Mouse (Mus musculus): ENCODE measurements at regions not wholly inside any gene's neighbourhood (a gene's known extent, or its start where the extent isn't known, plus 50 kb on each side); places are given as distances from the start of the nearest gene placed in this dataset.

DNA sequence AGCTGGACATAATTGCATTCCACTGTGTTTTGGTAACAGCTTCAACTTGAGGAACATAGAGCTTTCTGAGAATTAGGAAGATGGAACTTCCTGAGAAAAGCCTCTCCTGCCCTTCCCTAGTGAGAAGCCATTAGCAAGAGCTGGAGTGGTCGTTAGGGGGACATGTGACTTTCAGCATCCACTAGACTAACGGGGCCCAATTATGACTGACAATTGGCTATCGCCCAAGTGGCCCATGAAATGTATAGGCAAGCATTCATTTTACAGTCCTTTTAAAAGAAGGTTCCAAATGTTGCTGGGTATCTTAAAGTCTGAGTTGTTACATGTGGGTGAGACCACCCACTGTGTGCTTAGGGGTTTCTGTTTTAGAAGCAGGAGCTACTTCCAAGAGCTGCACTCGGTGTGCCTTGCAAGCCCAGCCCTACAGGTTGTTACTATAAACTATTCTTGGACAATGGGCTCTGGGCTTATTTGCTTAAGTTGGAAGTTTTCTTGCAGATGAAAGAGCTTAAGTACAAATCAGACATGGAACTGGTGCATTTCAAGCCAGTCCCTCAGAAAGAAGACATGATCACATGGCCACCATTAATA lies 183.1 kb upstream of the Cxcl12 start:
- Histone ChIP-seq H3K4me3 (ENCODE audit: control insufficient read depth in 1 of 2, insufficient read depth in 1 of 2, low read depth in 1 of 2, low read length in 2 of 2) (no peak overlapping the region), H3K9ac (ENCODE audit: low read length) (no peak overlapping the region), H3K36me3 (ENCODE audit: control insufficient read depth, insufficient read depth, low read length) (no peaks in the 10 kb centered on the region), H3K9me3 (ENCODE audit: control insufficient read depth, low read length) (no peaks in the 10 kb centered on the region), H3K27ac (replicated peaks in 1 of 2; ENCODE audit: control insufficient read depth in 1 of 2, insufficient read depth in 1 of 2, low read depth in 2 of 2, low read length in 2 of 2) (no peak overlapping the region), H3K4me2 (ENCODE audit: low read length) (no peak overlapping the region), H3K4me1 (ENCODE audit: control insufficient read depth in 2 of 2, insufficient read depth in 2 of 2, low read length in 2 of 2) (peaks cover 4 to 7% of the 10 kb centered on the region in 2 experiments; a peak in 3 of 4 replicates), H3K27me3 (ENCODE audit: control insufficient read depth, insufficient read depth, low read length) (no peaks in the 10 kb centered on the region)
- WGBS: 67% methylated on average over 4 of the region's 4 CpGs
- no peak for ATAC-seq (ENCODE audit: insufficient number of reproducible peaks, insufficient read depth, low FRiP score, low read depth)

DNA sequence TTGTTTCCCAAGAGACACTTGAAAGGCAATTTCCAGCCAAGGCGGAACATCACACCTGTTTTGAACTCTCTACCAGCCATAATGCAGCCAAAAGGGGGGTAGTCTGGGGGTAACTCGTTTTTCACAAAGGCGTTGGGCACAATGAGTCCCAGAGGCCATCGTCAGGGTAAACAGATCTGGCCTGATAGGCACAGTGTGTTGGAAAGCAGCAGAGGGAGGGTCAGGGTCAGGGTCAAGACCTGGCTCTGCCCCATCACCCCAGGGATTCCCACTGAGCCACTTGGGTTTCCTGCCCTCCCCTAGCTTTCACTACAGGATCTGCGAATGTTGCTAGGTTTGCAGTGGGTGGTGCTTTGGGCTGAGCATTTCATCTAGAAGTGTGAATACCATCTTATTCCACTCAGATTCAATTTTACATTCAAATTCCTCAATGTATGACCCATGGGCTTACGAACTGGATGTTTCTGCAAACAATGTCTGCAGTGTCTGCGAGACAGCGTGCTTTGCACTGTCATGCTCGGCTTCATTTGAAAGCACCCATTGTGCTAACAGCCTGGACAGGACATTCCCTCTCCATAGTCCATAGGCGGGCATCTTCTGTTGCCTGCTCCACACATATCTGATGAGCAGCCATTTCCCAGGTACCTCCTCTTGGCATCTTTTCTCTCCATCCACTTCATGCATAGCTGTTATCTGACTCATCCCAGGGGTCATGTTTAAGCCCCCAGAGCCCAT lies 181.9 kb upstream of the Cxcl12 start:
- Histone ChIP-seq H3K4me1 (ENCODE audit: control insufficient read depth in 2 of 2, insufficient read depth in 2 of 2, low read length in 2 of 2) (no peaks in the 10 kb centered on the region), H3K36me3 (ENCODE audit: control insufficient read depth, insufficient read depth, low read length) (no peaks in the 10 kb centered on the region), H3K4me3 (ENCODE audit: control insufficient read depth in 1 of 2, insufficient read depth in 1 of 2, low read depth in 1 of 2, low read length in 2 of 2) (no peak overlapping the region), H3K27ac (replicated peaks in 1 of 2; ENCODE audit: control insufficient read depth in 1 of 2, insufficient read depth in 1 of 2, low read depth in 2 of 2, low read length in 2 of 2) (no peak overlapping the region), H3K4me2 (ENCODE audit: low read length) (no peak overlapping the region), H3K9ac (ENCODE audit: low read length) (no peak overlapping the region), H3K27me3 (ENCODE audit: control insufficient read depth, insufficient read depth, low read length) (no peaks in the 10 kb centered on the region), H3K9me3 (ENCODE audit: control insufficient read depth, low read length) (no peaks in the 10 kb centered on the region)
- 56% methylated on average over 10 of the region's 10 CpGs for WGBS
- ATAC-seq (ENCODE audit: insufficient number of reproducible peaks, insufficient read depth, low FRiP score, low read depth): no peak

DNA sequence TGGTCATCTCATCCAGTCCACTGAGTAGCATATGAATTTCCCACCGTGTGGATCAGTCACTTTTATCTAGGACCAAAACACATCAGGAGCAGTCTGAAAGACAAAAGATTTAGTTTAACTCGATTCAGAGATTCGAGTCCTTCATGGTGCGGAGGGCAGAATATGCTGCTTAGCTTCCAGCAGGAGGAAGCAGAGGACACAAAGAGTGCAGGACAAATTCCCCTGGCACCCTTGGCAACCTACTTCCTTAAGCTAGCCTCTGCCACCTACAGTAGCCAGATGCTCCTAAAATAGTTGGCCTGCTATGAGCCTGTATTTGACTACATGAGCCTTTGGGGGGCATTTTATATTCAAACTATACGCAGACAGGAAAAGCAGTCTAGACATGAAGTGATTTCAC lies 181.1 kb upstream of the Cxcl12 start:
- Histone ChIP-seq H3K36me3 (ENCODE audit: control insufficient read depth, insufficient read depth, low read length) (no peaks in the 10 kb centered on the region), H3K9me3 (ENCODE audit: control insufficient read depth, low read length) (no peaks in the 10 kb centered on the region), H3K4me3 (ENCODE audit: control insufficient read depth in 1 of 2, insufficient read depth in 1 of 2, low read depth in 1 of 2, low read length in 2 of 2) (no peak overlapping the region), H3K9ac (ENCODE audit: low read length) (no peak overlapping the region), H3K4me1 (ENCODE audit: control insufficient read depth in 2 of 2, insufficient read depth in 2 of 2, low read length in 2 of 2) (no peaks in the 10 kb centered on the region), H3K27ac (replicated peaks in 1 of 2; ENCODE audit: control insufficient read depth in 1 of 2, insufficient read depth in 1 of 2, low read depth in 2 of 2, low read length in 2 of 2) (no peak overlapping the region), H3K4me2 (ENCODE audit: low read length) (no peak overlapping the region), H3K27me3 (ENCODE audit: control insufficient read depth, insufficient read depth, low read length) (no peaks in the 10 kb centered on the region)
- ATAC-seq (ENCODE audit: insufficient number of reproducible peaks, insufficient read depth, low FRiP score, low read depth): no peak
- WGBS: 75% methylated on average over 5 of the region's 5 CpGs

DNA sequence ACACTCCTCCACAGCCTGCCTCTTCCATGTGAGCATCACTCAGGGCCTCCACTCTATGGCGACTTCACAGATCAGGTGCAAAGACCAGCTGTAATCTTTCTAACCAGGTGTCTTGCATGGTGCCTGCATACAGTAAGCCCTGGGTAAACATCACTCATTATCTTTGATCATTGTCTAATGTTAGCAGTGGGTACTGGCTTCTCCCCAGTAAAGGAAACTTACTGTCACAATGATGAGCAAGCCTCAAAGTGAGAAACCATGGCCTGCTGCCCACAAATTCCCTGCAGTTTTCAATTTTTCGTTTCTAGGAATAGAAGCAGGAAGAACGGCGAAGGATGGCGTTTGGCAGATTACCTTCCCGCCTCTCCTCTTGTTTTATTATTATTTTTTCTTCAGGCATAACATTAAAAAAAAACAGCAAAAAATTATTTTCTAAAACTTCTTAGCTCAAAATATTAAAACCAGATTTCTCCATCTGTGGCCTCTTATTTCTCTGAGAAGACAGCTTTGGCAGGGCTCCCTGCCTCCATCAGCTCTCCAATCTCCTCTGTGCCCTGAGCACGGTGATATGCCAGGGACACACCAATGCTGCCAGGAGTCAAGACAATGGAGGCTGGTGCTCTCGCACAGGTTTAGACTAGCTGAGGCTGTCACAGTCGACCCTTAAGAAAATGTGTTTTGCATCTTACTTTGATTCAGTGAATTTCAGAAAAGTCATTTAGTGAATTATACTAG lies 169.2 kb upstream of the Cxcl12 start:
- no peak overlapping the region for H3K9ac ChIP-seq (ENCODE audit: low read length)
- no peak overlapping the region for H3K4me2 ChIP-seq (ENCODE audit: low read length)
- 79% methylated on average over 9 of the region's 9 CpGs for WGBS
- ATAC-seq (ENCODE audit: insufficient number of reproducible peaks, insufficient read depth, low FRiP score, low read depth): no peak
- H3K36me3 ChIP-seq (ENCODE audit: control insufficient read depth, insufficient read depth, low read length): no peaks in the 10 kb centered on the region
- H3K4me3 ChIP-seq (ENCODE audit: control insufficient read depth in 1 of 2, insufficient read depth in 1 of 2, low read depth in 1 of 2, low read length in 2 of 2): no peak overlapping the region
- H3K4me1 ChIP-seq (ENCODE audit: control insufficient read depth in 2 of 2, insufficient read depth in 2 of 2, low read length in 2 of 2): peaks cover 0 to 5% of the 10 kb centered on the region in 2 experiments; a peak in 1 of 4 replicates
- no peaks in the 10 kb centered on the region for H3K9me3 ChIP-seq (ENCODE audit: control insufficient read depth, low read length)
- no peak overlapping the region for H3K27ac ChIP-seq (replicated peaks in 1 of 2; ENCODE audit: control insufficient read depth in 1 of 2, insufficient read depth in 1 of 2, low read depth in 2 of 2, low read length in 2 of 2)
- H3K27me3 ChIP-seq (ENCODE audit: control insufficient read depth, insufficient read depth, low read length): no peaks in the 10 kb centered on the region

DNA sequence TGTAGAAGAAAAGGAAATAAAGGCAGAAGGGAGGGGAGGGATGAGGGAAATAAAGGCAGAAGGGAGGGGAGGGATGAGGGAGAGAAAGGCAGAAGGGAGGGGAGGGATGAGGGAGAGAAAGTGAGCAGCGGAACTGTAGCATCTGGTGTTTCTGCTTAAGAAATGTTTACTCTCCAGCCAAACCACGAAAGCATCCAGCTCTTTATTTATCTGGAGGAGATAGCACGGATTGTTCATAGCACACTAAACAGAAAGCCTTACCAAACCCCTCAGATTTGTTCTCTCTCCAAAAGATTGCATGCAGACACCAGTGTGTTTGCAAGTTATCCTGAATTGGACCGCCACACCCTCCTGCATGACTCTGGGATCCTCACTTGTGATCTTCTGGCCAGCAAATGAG lies 168.4 kb upstream of the Cxcl12 start:
- Histone ChIP-seq H3K36me3 (ENCODE audit: control insufficient read depth, insufficient read depth, low read length) (no peaks in the 10 kb centered on the region), H3K9me3 (ENCODE audit: control insufficient read depth, low read length) (no peaks in the 10 kb centered on the region), H3K9ac (ENCODE audit: low read length) (no peak overlapping the region), H3K4me3 (ENCODE audit: control insufficient read depth in 1 of 2, insufficient read depth in 1 of 2, low read depth in 1 of 2, low read length in 2 of 2) (no peak overlapping the region), H3K27me3 (ENCODE audit: control insufficient read depth, insufficient read depth, low read length) (no peaks in the 10 kb centered on the region), H3K4me1 (ENCODE audit: control insufficient read depth in 2 of 2, insufficient read depth in 2 of 2, low read length in 2 of 2) (no peaks in the 10 kb centered on the region), H3K4me2 (ENCODE audit: low read length) (no peak overlapping the region), H3K27ac (replicated peaks in 1 of 2; ENCODE audit: control insufficient read depth in 1 of 2, insufficient read depth in 1 of 2, low read depth in 2 of 2, low read length in 2 of 2) (no peak overlapping the region)
- 58% methylated on average over 4 of the region's 4 CpGs for WGBS
- ATAC-seq (ENCODE audit: insufficient number of reproducible peaks, insufficient read depth, low FRiP score, low read depth): no peak

DNA sequence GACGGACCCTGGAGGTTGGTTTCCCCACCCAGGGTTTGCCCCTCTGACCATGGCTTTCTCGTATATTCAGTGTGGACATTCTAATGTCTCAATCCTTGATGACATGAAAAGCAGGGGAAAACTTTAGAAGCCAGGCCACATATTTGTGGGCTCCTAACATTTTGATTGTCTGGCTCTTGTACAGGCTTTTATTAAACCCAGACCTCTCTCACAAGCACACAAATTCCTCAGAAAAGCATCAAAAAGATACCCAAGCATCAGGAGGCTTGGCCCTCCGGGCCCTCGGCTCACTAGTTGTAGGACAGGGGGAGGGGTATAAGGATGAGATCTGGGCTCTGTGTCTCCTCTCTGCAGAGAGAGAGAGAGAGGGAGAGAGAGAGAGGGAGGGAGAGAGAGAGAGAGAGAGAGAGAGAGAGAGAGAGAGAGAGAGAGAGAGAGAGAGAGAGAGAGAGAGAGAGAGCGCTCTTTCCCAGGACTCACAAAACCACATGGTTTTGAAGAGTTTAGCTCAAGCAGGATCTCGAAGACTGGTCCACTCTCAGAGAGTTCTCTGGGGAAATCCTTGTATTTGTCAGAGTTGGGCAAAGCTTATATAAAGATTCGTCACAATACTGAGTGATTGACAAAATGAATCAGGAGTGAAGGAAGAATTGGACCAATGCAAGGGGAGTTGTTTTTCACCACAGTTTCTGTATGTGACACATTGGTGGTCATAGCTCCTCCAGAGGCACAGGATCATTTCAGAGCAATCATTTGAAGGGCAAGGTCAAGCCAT lies 167.2 kb upstream of the Cxcl12 start:
- Histone ChIP-seq H3K36me3 (ENCODE audit: control insufficient read depth, insufficient read depth, low read length) (no peaks in the 10 kb centered on the region), H3K27ac (replicated peaks in 1 of 2; ENCODE audit: control insufficient read depth in 1 of 2, insufficient read depth in 1 of 2, low read depth in 2 of 2, low read length in 2 of 2) (no peak overlapping the region), H3K9me3 (ENCODE audit: control insufficient read depth, low read length) (no peaks in the 10 kb centered on the region), H3K27me3 (ENCODE audit: control insufficient read depth, insufficient read depth, low read length) (no peaks in the 10 kb centered on the region), H3K9ac (ENCODE audit: low read length) (no peak overlapping the region), H3K4me2 (ENCODE audit: low read length) (no peak overlapping the region), H3K4me1 (ENCODE audit: control insufficient read depth in 2 of 2, insufficient read depth in 2 of 2, low read length in 2 of 2) (no peaks in the 10 kb centered on the region), H3K4me3 (ENCODE audit: control insufficient read depth in 1 of 2, insufficient read depth in 1 of 2, low read depth in 1 of 2, low read length in 2 of 2) (no peak overlapping the region)
- 58% methylated on average over 7 of the region's 7 CpGs for WGBS
- no peak for ATAC-seq (ENCODE audit: insufficient number of reproducible peaks, insufficient read depth, low FRiP score, low read depth)

DNA sequence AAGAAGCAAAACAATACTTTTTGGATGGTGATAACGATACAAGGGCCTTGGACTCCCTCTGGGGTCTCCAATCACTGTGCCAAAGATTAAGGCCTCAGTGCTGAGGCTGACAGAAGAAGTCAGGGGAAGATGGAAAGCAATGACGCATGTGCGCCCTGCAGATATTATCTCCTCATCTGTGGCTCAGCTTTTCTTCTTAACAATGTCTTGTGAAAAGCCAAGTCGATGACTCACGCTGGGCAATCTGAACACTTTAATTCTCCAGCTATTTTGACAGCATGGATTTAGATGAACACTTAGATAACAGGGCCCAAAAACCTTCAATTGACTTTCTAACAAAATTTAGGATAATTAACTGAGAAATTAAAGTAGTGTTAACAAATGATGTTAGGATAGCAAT lies 155.7 kb upstream of the Cxcl12 start:
- Histone ChIP-seq H3K27me3 (ENCODE audit: control insufficient read depth, insufficient read depth, low read length) (no peaks in the 10 kb centered on the region), H3K9me3 (ENCODE audit: control insufficient read depth, low read length) (no peaks in the 10 kb centered on the region), H3K4me1 (ENCODE audit: control insufficient read depth in 2 of 2, insufficient read depth in 2 of 2, low read length in 2 of 2) (no peaks in the 10 kb centered on the region), H3K27ac (replicated peaks in 1 of 2; ENCODE audit: control insufficient read depth in 1 of 2, insufficient read depth in 1 of 2, low read depth in 2 of 2, low read length in 2 of 2) (no peak overlapping the region), H3K9ac (ENCODE audit: low read length) (no peak overlapping the region), H3K36me3 (ENCODE audit: control insufficient read depth, insufficient read depth, low read length) (no peaks in the 10 kb centered on the region), H3K4me2 (ENCODE audit: low read length) (no peak overlapping the region), H3K4me3 (ENCODE audit: control insufficient read depth in 1 of 2, insufficient read depth in 1 of 2, low read depth in 1 of 2, low read length in 2 of 2) (no peak overlapping the region)
- WGBS: 79% methylated on average over 5 of the region's 5 CpGs
- ATAC-seq (ENCODE audit: insufficient number of reproducible peaks, insufficient read depth, low FRiP score, low read depth): no peak
